Mouse (Mus musculus): ENCODE data around the gene Ntrk2. TPM values are rescaled to one million over a fixed set of nuclear protein-coding genes. Genes with fewer than 3 reads are reported as not detected.

Ntrk2 gene
- polyA plus RNA-seq, 1 experiment from 2014 or later = 1.0 TPM

Other genes starting within 250 kb of the Ntrk2 start
- 0.61 TPM in 1 of 2 replicates, not detected in the other for gene Slc28a3, start 195.7 kb upstream of the Ntrk2 start, polyA plus RNA-seq (2014; fragmentation: Nextera tagmentation; extraction: Ambion mirVana)